Mouse (Mus musculus): ENCODE measurements at regions not wholly inside any gene's neighbourhood (a gene's known extent, or its start where the extent isn't known, plus 50 kb on each side); places are given as distances from the start of the nearest gene placed in this dataset.

DNA sequence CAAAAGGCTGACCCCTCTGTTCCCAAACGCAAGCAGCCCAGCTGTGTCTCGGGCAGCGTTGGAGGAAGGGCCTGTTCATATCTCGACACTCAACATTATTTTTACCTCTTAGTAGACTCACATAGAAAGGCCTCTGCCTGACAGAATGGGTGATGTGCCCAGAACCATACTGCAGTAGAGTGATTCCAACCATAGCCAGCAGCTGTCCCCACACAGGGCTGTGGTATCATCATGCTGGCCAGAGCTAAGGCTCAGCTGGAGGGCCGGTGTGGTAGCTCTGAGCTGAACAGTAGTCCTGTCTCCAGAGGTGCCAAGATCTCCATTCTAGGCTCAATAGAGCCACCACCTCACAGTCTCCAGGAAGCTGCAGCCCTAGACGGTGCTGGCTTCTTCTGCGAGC is 437.3 kb downstream of the Matn1 start:
- no peaks in the 10 kb centered on the region for H3K27me3 ChIP-seq (ENCODE audit: insufficient read depth, poor library complexity, severe bottlenecking)
- H3K36me3 ChIP-seq, result no peaks in the 10 kb centered on the region
- DNase-seq (ENCODE audit: low spot score), result no peak
- H3K9me3 ChIP-seq, result no peaks in the 10 kb centered on the region
- H3K27ac ChIP-seq, result no peak overlapping the region
- H3K4me1 ChIP-seq (replicated peaks), result peaks cover 26% of the 10 kb centered on the region; the same call in 1 of the 2 replicates
- 88% methylated on average over 7 of the region's 7 CpGs for WGBS
- H3K4me3 ChIP-seq, result no peak overlapping the region

DNA sequence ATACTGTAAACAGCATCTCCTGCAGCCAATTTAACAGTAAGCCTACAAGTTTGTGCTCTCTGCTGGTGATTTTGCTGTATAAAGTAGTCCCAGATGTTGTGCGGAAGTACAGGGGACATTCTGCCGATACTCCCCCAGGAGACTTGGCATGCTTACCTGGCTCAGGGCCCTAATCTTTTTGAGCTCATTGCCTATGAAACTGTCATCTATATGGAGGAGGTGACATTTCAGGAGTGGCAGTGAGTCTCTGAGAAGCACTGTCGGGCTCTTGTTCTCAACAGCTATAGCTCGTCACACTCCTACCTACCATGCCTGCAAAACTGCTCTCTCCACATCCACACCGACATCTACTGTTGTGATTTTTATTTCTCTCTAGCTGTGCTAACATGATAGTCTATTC is 439.7 kb downstream of the Matn1 start:
- no peaks in the 10 kb centered on the region for H3K36me3 ChIP-seq
- no peak for DNase-seq (ENCODE audit: low spot score)
- no peaks in the 10 kb centered on the region for H3K27me3 ChIP-seq (ENCODE audit: insufficient read depth, poor library complexity, severe bottlenecking)
- WGBS, result 81% methylated on average over 5 of the region's 5 CpGs
- H3K4me3 ChIP-seq, result no peak overlapping the region
- H3K27ac ChIP-seq, result no peak overlapping the region
- peaks cover 23% of the 10 kb centered on the region; the same call in 1 of the 2 replicates for H3K4me1 ChIP-seq (replicated peaks)
- H3K9me3 ChIP-seq, result no peaks in the 10 kb centered on the region

DNA sequence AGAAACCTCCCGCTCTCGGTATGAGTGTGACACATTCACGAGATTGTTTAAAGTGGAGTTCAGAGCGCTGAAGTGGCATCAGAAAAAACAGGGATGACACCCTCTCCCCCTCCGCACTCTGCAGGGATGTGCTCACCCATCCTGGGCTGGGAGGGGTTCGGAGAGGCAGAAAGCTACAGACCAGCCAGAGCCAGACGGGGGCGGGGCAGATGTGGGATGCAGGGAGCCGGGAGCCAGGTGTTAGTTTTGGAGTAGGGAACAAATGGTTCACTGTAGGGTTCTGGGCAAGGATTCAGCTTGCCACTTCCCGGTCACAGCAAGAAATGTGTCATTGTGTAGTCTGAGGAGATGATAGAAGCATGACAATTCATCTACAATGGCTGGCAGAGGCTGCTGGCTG is 442.8 kb downstream of the Matn1 start:
- DNase-seq (ENCODE audit: low spot score), result no peak
- no peaks in the 10 kb centered on the region for H3K9me3 ChIP-seq
- H3K27me3 ChIP-seq (ENCODE audit: insufficient read depth, poor library complexity, severe bottlenecking), result no peaks in the 10 kb centered on the region
- peaks cover 12% of the 10 kb centered on the region for H3K4me1 ChIP-seq (replicated peaks)
- no peak overlapping the region for H3K4me3 ChIP-seq
- H3K36me3 ChIP-seq, result no peaks in the 10 kb centered on the region
- no peak overlapping the region for H3K27ac ChIP-seq
- 86% methylated on average over 10 of the region's 10 CpGs for WGBS

DNA sequence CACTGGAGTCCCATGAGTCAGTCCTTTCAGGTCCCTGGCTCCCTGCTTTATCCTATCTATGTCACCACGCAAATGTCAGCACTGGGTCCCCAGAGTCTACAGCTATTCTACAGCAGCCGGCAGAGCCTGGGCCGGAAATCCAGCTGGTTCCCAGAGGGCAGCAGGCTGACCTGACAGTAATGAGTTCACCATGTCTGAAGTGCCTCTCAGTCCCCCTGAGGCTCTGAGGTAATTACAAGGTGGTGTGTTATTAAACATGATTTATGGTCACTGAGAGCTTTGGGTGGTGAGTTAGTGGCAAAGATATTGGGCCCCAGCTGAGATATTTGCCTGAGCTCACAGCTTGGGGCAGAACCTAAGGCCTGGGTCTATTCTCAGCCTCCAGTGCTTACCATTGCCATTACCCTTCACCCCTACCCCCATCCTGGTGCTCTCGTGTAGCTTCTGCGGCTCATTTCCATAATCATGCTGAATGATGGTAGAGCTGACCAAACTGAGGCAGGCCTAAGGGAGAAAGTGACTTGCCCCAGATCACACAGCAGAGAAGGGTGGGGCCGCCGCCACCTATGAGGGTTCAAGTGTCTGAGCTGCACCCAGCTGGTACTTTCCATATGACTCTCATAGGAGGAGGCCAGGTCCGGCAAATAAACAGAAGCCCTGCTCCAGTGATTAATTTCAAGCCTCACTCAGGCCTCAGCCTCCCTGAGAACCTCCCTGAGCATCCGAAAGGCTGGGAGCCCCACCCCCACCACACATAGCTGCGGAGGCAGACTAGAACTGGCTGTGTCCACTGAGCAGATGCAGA is 446.8 kb downstream of the Ptpru start:
- peak; percentile 44 for DNase-seq (ENCODE audit: low spot score)
- Histone ChIP-seq H3K4me3 (no peak overlapping the region), H3K36me3 (no peaks in the 10 kb centered on the region), H3K27me3 (ENCODE audit: insufficient read depth, poor library complexity, severe bottlenecking) (no peaks in the 10 kb centered on the region), H3K9me3 (no peaks in the 10 kb centered on the region), H3K4me1 (replicated peaks) (peaks cover 39% of the 10 kb centered on the region), H3K27ac (peak overlapping the region; percentile 36)
- WGBS, result 55% methylated on average over 10 of the region's 10 CpGs

DNA sequence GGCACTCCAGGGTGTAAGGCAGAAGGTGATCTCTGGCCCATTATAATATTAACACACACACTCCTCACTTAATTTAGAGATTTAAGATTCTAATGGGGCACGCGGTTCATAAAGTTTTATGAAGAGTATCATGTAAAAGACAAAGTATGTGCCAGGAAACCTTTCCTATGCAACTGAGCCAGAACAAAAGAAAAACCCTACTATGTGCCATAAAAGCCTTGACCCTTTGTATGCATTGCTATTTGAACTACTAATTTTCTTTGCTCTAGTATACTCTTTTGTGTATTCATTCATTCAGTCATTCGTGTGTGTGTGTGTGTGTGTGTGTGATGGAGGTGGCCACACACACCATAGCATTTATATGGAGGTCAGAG is 446.2 kb downstream of the Ptpru start:
- H3K27me3 ChIP-seq (ENCODE audit: insufficient read depth, poor library complexity, severe bottlenecking), result no peaks in the 10 kb centered on the region
- H3K4me1 ChIP-seq (replicated peaks), result peaks cover 39% of the 10 kb centered on the region
- H3K27ac ChIP-seq, result peak overlapping the region; percentile 36
- no peaks in the 10 kb centered on the region for H3K36me3 ChIP-seq
- no peaks in the 10 kb centered on the region for H3K9me3 ChIP-seq
- 91% methylated on average over 3 of the region's 3 CpGs for WGBS
- no peak overlapping the region for H3K4me3 ChIP-seq
- no peak for DNase-seq (ENCODE audit: low spot score)

DNA sequence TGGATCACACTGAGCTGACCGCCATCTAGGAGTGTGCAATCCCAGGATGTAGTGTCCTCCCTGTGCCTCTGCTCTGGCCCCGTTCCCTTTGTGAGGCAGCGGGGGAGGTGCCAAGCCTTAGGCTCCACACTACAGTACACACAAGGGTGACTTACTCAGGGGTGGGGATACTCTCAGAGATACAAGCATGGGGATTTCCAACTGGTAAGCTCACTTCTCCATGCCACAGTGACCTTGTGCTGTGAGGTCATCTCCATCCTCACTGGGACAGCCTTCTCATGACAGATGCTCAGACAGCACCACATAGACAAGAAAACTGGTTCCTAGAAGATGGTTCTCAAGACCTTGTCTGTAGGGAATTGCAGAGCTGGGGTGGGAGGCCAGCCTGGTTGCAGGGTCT is 445.6 kb downstream of the Ptpru start:
- H3K36me3 ChIP-seq, result no peaks in the 10 kb centered on the region
- H3K4me1 ChIP-seq (replicated peaks), result peaks cover 39% of the 10 kb centered on the region
- H3K27ac ChIP-seq, result peak overlapping the region; percentile 36; the same call in 1 of the 2 replicates
- no peaks in the 10 kb centered on the region for H3K9me3 ChIP-seq
- no peak for DNase-seq (ENCODE audit: low spot score)
- H3K27me3 ChIP-seq (ENCODE audit: insufficient read depth, poor library complexity, severe bottlenecking), result no peaks in the 10 kb centered on the region
- H3K4me3 ChIP-seq, result no peak overlapping the region
- 82% methylated on average over 3 of the region's 3 CpGs for WGBS

DNA sequence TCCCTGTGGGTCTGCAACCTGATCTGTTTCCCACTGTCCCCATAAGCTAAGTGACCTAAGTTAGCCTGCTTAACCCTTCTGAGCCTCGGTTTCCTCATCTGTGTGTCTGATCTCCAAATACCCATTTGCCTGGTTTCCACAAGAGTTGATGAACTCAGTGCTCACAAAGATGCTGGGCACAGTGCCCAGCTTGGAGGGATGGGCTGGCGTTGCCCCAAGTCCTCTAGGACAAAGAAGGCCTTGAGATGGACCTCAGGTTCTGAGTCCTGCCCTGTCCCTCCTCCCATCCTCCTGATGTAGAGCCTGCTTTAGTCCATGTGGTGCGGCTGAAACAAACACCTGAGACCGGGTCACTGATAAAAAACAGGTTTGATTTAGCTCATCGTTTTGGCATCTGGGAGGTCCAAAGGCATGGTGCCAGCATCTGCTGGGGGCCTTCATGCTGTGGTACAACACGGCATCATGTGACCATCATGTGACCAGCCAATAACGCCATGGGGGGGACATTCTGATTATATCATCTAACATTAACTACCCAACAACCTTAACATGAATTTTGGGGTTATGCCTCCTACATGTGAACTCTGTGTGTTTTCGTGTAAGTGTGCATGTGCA is 441.8 kb downstream of the Ptpru start:
- 92% methylated on average over 8 of the region's 8 CpGs for WGBS
- H3K36me3 ChIP-seq, result no peaks in the 10 kb centered on the region
- H3K4me3 ChIP-seq, result no peak overlapping the region
- H3K27me3 ChIP-seq (ENCODE audit: insufficient read depth, poor library complexity, severe bottlenecking), result no peaks in the 10 kb centered on the region
- DNase-seq (ENCODE audit: low spot score), result no peak
- no peak overlapping the region for H3K27ac ChIP-seq
- H3K9me3 ChIP-seq, result no peaks in the 10 kb centered on the region
- H3K4me1 ChIP-seq (replicated peaks), result peaks cover 33% of the 10 kb centered on the region

DNA sequence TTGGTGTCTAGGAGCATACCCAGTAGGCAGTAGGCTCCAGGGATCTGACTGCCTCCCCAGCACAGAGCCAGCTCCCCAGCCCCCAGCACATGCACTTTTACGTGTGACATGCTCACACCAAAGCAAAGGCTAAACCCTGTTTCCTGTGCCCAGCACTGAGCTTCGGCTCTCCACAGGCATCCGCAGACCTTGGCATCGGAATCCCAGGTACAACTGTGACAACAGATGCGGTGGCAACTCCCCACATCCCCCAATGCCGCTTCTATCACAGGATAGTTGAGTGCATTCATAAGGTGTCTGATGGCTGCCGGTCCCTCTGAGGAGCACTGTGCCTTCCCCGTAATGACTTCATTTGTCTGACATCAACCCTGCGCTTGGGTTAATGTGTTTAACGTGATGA is 440.9 kb downstream of the Ptpru start:
- no peaks in the 10 kb centered on the region for H3K27me3 ChIP-seq (ENCODE audit: insufficient read depth, poor library complexity, severe bottlenecking)
- no peak overlapping the region for H3K27ac ChIP-seq
- peaks cover 25% of the 10 kb centered on the region for H3K4me1 ChIP-seq (replicated peaks)
- H3K9me3 ChIP-seq, result no peaks in the 10 kb centered on the region
- no peak for DNase-seq (ENCODE audit: low spot score)
- no peak overlapping the region for H3K4me3 ChIP-seq
- H3K36me3 ChIP-seq, result no peaks in the 10 kb centered on the region
- WGBS, result 90% methylated on average over 10 of the region's 10 CpGs

DNA sequence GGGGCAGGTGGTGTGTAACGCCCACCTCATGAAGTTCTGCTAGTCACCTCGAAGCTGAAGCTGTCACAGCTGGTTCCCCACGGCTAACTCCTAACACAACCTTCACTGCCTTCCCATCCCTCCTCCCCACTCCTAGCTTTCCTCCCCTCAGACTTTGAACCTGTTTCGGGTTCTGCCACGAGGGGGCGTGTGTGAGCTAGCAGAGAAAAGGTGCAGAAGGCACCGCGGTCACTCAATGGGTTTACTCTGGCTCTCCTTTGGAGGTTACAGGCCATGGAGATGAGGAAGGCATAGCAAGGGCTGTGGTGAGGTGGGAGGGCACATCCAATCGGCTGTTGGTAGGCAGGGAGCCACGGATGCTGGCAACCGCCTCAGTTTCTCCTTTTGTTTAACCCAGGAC is 437.3 kb downstream of the Ptpru start:
- peak; percentile 66 for DNase-seq (ENCODE audit: low spot score)
- H3K9me3 ChIP-seq, result 0 out of 2 replicates have a peak, but pooled peaks cover 2% of the 10 kb centered on the region
- no peak overlapping the region; the same call in 1 of the 2 replicates for H3K27ac ChIP-seq
- WGBS, result 24% methylated on average over 11 of the region's 11 CpGs
- H3K4me1 ChIP-seq (replicated peaks), result peaks cover 7% of the 10 kb centered on the region
- H3K4me3 ChIP-seq, result no peak overlapping the region
- H3K36me3 ChIP-seq, result no peaks in the 10 kb centered on the region
- H3K27me3 ChIP-seq (ENCODE audit: insufficient read depth, poor library complexity, severe bottlenecking), result peaks cover 7% of the 10 kb centered on the region; the same call in 1 of the 2 replicates

DNA sequence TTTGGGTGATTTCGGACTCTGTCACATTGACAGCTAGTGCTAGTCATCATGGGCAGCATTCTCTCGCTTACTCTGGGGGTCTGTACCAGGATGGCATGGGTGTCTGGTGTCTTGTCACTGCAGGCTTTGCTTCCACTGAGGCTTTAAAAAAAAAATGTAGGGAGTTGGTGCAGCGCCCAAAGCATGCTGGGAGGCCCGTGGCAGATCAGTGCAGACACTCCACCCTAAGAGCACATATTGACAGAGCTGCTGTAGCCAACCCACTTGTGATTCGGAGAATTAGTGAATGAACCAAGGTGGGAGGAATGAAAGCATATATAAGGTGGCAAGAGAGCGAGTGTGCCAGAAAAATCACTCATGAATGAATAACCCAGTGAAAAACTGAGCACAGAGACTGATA is 436.8 kb downstream of the Ptpru start:
- Histone ChIP-seq H3K4me1 (replicated peaks) (peaks cover 8% of the 10 kb centered on the region), H3K27ac (no peak overlapping the region), H3K36me3 (no peaks in the 10 kb centered on the region), H3K27me3 (ENCODE audit: insufficient read depth, poor library complexity, severe bottlenecking) (peaks cover 11% of the 10 kb centered on the region), H3K9me3 (0 out of 2 replicates have a peak, but pooled peaks cover 2% of the 10 kb centered on the region), H3K4me3 (no peak overlapping the region)
- 90% methylated on average over 6 of the region's 6 CpGs for WGBS
- no peak for DNase-seq (ENCODE audit: low spot score)

DNA sequence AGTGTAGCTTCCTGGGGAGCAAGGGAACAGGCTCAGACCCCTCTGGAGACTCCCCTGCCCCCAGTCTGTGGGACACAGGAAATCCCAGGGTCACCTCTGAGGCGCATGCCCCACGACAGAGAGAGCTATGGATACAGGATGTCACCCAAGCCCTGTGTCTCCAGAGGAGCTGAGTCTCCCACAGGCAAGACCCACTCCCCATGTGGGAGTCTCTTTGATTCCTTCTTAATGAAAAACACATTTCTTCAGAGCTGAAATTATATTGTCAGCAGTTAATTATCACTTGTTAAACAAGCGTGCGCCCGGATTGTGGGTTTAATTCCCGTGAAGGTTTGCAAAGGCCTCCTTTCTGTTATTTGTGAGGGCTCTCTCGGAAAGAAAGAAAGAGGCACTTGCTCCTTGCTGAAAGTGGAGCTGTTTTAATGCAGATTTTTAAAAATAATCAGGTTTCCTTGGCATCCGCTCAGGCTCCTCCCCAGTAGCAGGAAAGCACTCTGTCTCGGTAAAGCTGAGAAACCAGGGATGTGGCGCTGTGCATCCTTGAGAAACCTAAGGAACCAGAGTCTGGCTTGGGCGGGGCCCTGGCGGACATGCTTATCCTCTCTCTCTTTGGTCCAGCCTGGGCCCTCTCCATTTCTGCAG is 432.6 kb downstream of the Ptpru start:
- H3K27ac ChIP-seq, result no peak overlapping the region
- 68% methylated on average over 12 of the region's 12 CpGs for WGBS

DNA sequence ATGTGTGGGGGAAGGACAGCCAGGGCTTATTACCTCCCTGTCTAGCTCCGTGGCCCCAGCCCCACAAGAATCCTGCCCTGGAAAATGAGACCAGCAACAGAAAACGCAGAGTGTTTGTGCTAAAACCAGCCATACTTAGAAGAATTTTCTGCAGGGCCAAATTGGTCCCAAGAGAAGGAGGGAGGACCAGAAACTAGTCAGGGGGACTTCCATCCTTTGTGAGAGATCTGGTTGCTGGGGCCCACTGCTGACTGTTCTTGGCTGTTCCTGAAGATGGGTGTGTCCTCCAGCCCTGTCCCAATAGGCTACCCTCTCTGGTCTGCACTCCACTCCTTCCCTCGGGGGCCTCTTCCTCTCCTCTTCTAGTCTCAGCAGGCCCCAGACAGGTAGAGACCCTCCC is 430.6 kb downstream of the Ptpru start:
- 65% methylated on average over 3 of the region's 3 CpGs for WGBS
- peaks cover 15% of the 10 kb centered on the region for H3K27me3 ChIP-seq (ENCODE audit: insufficient read depth, poor library complexity, severe bottlenecking)
- H3K27ac ChIP-seq, result peak overlapping the region; percentile 8; the same call in 1 of the 2 replicates
- no peak for DNase-seq (ENCODE audit: low spot score)
- H3K4me1 ChIP-seq (replicated peaks), result peaks cover 28% of the 10 kb centered on the region
- no peak overlapping the region for H3K4me3 ChIP-seq
- H3K9me3 ChIP-seq, result no peaks in the 10 kb centered on the region
- no peaks in the 10 kb centered on the region for H3K36me3 ChIP-seq

More for the DNA sequence above, 432.6 kb downstream of the Ptpru start:
- peaks cover 11% of the 10 kb centered on the region for H3K27me3 ChIP-seq (ENCODE audit: insufficient read depth, poor library complexity, severe bottlenecking)
- no peak for DNase-seq (ENCODE audit: low spot score)
- peaks cover 19% of the 10 kb centered on the region for H3K4me1 ChIP-seq (replicated peaks)
- H3K9me3 ChIP-seq, result 0 out of 2 replicates have a peak, but pooled peaks cover 2% of the 10 kb centered on the region
- no peak overlapping the region for H3K4me3 ChIP-seq
- H3K36me3 ChIP-seq, result no peaks in the 10 kb centered on the region

DNA sequence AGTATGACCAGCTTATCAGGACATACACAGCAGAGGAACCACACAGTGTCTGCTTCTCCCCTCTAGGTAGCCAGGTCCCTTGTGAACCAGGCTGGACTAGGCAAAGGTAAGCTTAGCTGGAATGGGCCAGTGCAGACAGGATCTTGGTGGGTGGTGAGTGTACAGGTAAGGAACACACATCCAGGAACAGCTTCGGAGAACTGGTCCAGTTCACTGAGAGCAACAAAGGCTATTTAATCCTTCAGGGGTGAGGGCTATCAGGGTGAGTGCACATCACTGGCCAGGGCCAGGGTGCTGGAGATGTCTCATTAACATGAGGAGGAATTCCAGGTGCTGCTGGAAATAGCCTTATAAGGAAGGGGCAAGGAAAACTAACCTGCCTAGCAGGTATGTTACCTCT is 429.4 kb downstream of the Ptpru start:
- no peak overlapping the region for H3K4me3 ChIP-seq
- no peaks in the 10 kb centered on the region for H3K36me3 ChIP-seq
- DNase-seq (ENCODE audit: low spot score), result no peak
- WGBS, result 88% methylated on average over 1 of the region's 1 CpGs
- peaks cover 21% of the 10 kb centered on the region for H3K27me3 ChIP-seq (ENCODE audit: insufficient read depth, poor library complexity, severe bottlenecking)
- H3K9me3 ChIP-seq, result no peaks in the 10 kb centered on the region
- peaks cover 28% of the 10 kb centered on the region for H3K4me1 ChIP-seq (replicated peaks)
- no peak overlapping the region for H3K27ac ChIP-seq

All from hindbrain, embryonic 10.5 days (tissue).